Mouse (Mus musculus) forebrain, embryonic 10.5 days (tissue): Measurements from ENCODE around the gene Tram2. TPM values are rescaled to one million over a fixed set of nuclear protein-coding genes. Genes with fewer than 3 reads are reported as not detected.
A peak's percentile ranks its signal among the peaks of the same experiment; 100 is the strongest.

Experiments used
- DNase-seq: peaks from one replicate; pipeline ENCODE4 v3.0.0-alpha.2; 2017; ENCODE audit warnings: low spot score; ENCODE audit errors: extremely low spot score
- H3K27ac ChIP-seq: fragments of 300-500 bp; sonication (generic); 2 replicates; pipeline ENCODE4 v1.5.1; 2016; ENCODE audit warnings: mild to moderate bottlenecking
- H3K27me3 ChIP-seq: fragments of 300-500 bp; sonication (generic); 2 replicates; pipeline ENCODE4 v1.6.1; 2016; ENCODE audit warnings: mild to moderate bottlenecking; ENCODE audit not compliant: poor library complexity, severe bottlenecking
- H3K36me3 ChIP-seq: fragments of 300-500 bp; sonication (generic); replicated peaks from 2 replicates; pipeline ENCODE4 v1.6.1; 2016; ENCODE audit warnings: mild to moderate bottlenecking, moderate library complexity
- H3K4me1 ChIP-seq: fragments of 300-500 bp; sonication (generic); 2 replicates; pipeline ENCODE4 v1.6.1; 2016
- H3K4me3 ChIP-seq: fragments of 300-500 bp; sonication (generic); 2 replicates; pipeline ENCODE4 v1.5.1; 2016; ENCODE audit warnings: mild to moderate bottlenecking, moderate library complexity
- H3K9me3 ChIP-seq: fragments of 300-500 bp; sonication (generic); 2 replicates; pipeline ENCODE4 v1.6.1; 2016; ENCODE audit warnings: mild to moderate bottlenecking, moderate library complexity
- WGBS: fragments of 180-500 bp; shearing (Covaris S2); methylation state at CpG from one replicate; pipeline ENCODE4 v1.1.7; 2016; 5-methylcytosine and 5-hydroxymethylcytosine counted together
- polyA plus RNA-seq: library from polyadenylated mRNA; unstranded; fragments of >200 nt; fragmentation: Nextera tagmentation; extraction: Ambion mirVana; gene quantifications from 2 replicates; pipeline ENCODE4 v1.2.1, GENCODE M21; 2016

Gene Tram2
- polyA plus RNA-seq, 1 experiment from 2014 or later = 5.6 TPM

DNA sequence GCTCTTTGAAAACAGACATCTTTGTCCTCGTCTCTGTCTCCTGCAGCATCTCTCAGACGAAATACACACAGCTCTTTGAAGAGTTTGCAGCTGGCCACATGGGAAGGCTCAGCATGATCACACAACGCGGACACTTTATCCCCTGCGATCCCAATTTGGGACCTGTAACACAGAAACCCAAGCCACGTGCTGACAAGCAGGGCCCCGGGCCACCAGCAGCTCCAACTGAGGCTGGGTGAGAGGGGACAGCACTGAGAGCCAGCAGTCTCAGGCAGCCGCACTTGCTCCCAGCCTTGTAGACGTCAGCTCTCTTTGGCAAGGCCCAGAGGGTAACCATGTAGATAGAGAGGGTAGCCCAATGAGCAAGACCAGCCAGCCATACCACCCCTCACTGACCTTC lies 26.0 kb downstream of the Tram2 start:
- Histone ChIP-seq H3K36me3 (peaks cover 4% of the 10 kb centered on the region), H3K9me3 (no peaks in the 10 kb centered on the region), H3K4me1 (peaks cover 26% of the 10 kb centered on the region), H3K27ac (peak overlapping the region; percentile 66), H3K27me3 (no peaks in the 10 kb centered on the region), H3K4me3 (no peak overlapping the region)
- WGBS = 83% methylated on average over 9 of the region's 9 CpGs
- DNase-seq = no peak

DNA sequence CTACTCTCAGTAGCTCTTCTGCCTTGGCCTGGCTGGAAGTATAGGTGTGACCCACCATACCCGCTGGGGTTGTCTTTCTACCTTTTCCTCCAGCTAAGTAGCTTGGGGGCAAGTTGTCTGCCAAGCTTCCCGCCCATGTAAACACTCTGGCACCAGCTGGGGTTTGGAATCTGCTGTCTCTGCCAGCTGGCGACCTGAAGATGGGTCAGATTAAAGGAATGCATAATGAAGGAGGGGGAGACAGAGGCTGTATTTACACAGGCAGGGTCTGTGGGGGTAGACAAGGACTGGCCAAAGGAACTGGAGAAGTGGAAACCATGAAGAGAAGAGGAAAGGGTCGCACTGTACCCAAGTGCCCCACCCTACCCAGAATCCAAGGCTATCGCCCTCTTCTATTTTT lies 26.4 kb downstream of the Tram2 start:
- Histone ChIP-seq H3K9me3 (no peaks in the 10 kb centered on the region), H3K4me1 (peaks cover 26% of the 10 kb centered on the region), H3K27me3 (no peaks in the 10 kb centered on the region), H3K27ac (peak overlapping the region; percentile 66; the same call in 1 of the 2 replicates), H3K36me3 (peaks cover 2% of the 10 kb centered on the region; the same call in 1 of the 2 replicates), H3K4me3 (no peak overlapping the region)
- WGBS = 59% methylated on average over 5 of the region's 5 CpGs
- DNase-seq = no peak

DNA sequence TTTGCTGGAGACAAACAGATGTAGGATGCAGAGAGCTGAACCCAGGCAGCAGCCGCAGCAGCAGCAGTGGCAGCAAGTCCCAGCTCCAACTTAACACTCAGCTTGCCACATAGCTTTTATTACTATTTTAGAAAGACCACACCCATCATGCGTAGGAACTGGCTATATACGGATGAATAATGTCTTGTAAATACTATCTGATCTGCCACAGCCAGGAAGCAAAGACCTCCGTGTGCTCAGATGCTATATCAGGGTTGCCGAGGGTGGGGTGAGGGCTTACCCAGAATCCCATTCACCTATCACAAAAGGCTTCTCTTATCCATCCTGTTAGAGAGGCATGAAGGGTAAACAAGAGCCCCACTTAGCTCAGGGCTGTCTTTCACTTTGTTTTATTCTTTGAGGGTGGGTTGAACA lies 26.9 kb downstream of the Tram2 start:
- peaks cover 2% of the 10 kb centered on the region; the same call in 1 of the 2 replicates for H3K36me3 ChIP-seq
- no peaks in the 10 kb centered on the region for H3K27me3 ChIP-seq
- no peak overlapping the region for H3K4me3 ChIP-seq
- H3K27ac ChIP-seq = peak overlapping the region; percentile 66
- H3K4me1 ChIP-seq = peaks cover 26% of the 10 kb centered on the region
- DNase-seq = no peak
- WGBS = 68% methylated on average over 5 of the region's 5 CpGs
- H3K9me3 ChIP-seq = no peaks in the 10 kb centered on the region

DNA sequence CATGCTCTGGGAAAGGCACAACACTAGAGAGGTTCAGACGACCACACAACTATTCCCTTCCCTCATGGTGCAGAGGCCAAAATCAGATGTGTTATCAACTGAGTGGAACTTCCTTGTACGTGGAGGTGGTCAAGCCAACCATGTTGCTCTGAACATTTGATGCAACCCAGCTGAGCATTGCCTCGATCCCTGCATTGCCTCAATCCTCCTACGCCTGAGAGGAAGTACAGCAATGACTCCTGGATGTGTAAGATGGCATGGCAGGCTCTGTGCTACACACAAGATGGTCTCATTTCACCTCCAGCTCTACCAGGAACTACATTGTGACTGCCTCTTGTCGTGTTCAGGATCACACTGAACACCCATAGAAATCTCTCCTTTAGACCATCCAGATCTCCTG lies 30.0 kb downstream of the Tram2 start:
- Histone ChIP-seq H3K27me3 (no peaks in the 10 kb centered on the region), H3K36me3 (no peaks in the 10 kb centered on the region; the same call in 1 of the 2 replicates), H3K4me1 (peaks cover 26% of the 10 kb centered on the region), H3K27ac (no peak overlapping the region), H3K9me3 (no peaks in the 10 kb centered on the region), H3K4me3 (no peak overlapping the region)
- WGBS = 86% methylated on average over 5 of the region's 5 CpGs
- no peak for DNase-seq

DNA sequence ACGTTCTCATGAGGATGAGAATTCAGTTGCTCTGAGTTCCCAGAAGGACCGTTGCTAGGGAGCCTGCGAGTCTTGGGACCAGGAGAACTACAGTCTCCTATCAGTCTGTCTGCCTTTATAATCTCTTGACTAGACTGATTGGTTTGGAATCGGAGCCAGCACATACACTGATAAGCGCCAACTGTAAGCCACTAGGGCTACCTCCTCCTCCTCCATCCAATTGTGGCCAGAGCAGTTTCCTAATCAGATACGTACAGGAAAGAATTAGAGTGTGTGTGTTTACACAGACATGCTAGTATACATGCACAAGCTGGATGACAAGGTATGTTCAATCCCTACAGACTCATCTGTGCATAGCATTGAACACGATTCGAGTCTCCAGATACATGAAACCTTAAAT lies 30.6 kb downstream of the Tram2 start:
- Histone ChIP-seq H3K9me3 (no peaks in the 10 kb centered on the region), H3K4me3 (no peak overlapping the region), H3K27ac (no peak overlapping the region), H3K4me1 (peaks cover 23% of the 10 kb centered on the region), H3K36me3 (no peaks in the 10 kb centered on the region; the same call in 1 of the 2 replicates), H3K27me3 (no peaks in the 10 kb centered on the region)
- WGBS = 92% methylated on average over 8 of the region's 8 CpGs
- no peak for DNase-seq

DNA sequence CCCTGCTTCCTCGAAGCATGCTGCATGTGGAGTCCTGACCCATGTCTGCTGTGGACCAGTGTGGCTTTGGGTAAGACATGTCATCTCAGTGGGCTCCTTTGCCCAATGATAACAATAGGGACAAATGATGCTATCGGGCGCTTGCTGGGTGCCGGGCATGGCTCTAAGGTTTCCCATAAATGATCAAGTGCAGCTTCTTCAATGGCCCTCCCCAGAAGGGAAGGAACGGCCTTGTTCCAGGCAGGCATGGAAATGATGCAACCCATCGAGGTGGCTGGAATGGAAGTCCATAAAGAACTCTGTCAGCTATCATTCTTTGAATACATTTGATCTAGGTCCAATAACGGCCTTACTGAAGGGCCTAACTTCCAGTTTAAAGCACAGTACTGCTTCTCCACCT lies 36.6 kb downstream of the Tram2 start:
- H3K4me3 ChIP-seq = no peak overlapping the region
- no peaks in the 10 kb centered on the region for H3K27me3 ChIP-seq
- DNase-seq = no peak
- peaks cover 8% of the 10 kb centered on the region for H3K4me1 ChIP-seq
- H3K36me3 ChIP-seq = no peaks in the 10 kb centered on the region
- no peak overlapping the region for H3K27ac ChIP-seq
- WGBS = 92% methylated on average over 7 of the region's 7 CpGs
- H3K9me3 ChIP-seq = no peaks in the 10 kb centered on the region

DNA sequence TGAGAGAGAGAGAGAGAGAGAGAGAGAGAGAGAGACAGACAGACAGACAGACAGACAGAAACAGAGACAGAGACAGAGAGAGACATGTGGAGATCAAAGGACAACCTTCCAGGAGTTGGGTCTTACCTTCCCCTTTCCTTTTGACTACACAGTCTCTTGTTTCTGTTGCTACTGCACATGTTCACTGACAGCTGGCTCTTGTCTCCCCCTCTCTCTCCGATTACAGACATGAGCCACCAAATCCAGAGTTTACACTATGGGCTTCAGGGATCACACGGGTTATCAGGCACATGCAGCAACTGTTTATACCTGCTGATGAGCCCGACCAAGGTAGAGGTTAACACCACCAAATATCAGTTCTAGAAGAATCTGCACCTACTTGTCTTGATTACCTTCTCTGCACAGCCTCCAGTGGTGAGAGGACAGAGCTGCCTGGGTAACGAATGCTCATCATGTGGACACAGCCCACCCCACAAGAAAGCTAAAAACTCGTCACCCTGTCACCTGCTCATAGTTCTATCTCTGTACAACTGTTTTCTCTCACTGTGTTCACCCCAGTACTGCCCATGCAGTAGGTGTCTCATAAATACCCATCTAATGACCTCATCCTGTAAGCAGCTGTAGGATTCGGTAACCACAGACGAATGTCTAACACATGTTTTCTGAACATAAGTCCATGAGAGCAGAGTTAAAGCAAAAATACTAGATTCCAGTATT lies 38.3 kb downstream of the Tram2 start:
- DNase-seq = no peak
- WGBS = 88% methylated on average over 7 of the region's 7 CpGs
- H3K4me3 ChIP-seq = no peak overlapping the region
- H3K36me3 ChIP-seq = 0 out of 2 replicates have a peak, but pooled peaks cover 4% of the 10 kb centered on the region
- peaks cover 8% of the 10 kb centered on the region for H3K4me1 ChIP-seq
- H3K27me3 ChIP-seq = no peaks in the 10 kb centered on the region
- H3K27ac ChIP-seq = no peak overlapping the region
- H3K9me3 ChIP-seq = no peaks in the 10 kb centered on the region

DNA sequence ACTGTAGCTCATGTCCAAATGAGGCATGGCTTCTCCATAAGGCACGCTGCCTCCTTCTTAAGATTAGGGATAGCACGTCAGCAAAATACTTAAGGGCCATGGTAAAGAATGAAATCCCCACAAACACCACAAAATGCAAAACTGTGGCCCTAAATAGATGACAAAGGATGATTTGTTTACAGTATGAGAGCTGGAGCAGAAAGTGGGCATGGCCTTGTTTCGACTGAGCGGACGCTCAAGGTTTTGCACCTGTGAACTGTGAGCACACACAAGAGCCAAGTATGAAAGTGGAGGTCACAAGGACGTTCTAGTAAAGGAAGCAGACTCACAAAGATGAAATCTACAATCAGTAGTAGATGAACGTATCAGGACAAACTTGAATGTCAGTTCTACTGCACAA lies 38.9 kb downstream of the Tram2 start:
- WGBS = 91% methylated on average over 7 of the region's 7 CpGs
- H3K27me3 ChIP-seq = no peaks in the 10 kb centered on the region
- H3K9me3 ChIP-seq = no peaks in the 10 kb centered on the region
- H3K4me1 ChIP-seq = peaks cover 8% of the 10 kb centered on the region
- no peak overlapping the region for H3K27ac ChIP-seq
- H3K36me3 ChIP-seq = peaks cover 5% of the 10 kb centered on the region; the same call in 1 of the 2 replicates
- no peak for DNase-seq
- H3K4me3 ChIP-seq = no peak overlapping the region

DNA sequence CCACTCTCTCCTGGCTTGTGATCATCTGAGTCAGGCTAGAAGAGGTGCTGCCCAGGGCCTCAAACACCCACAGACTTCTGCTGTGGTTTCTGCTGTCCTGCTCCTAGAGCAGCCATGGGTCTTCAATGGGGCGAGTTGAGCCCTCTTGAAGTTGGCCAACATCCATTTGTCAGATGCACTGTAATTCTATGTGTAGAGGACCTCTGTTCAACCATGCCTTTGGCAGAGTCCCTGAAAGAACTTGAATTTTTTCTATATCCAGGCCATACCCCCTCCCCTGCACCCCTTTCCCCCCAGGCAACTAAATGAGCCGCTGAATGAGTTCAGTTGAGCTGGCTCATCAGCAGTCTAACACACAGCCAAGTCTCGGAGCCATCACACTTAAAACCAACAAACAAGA lies 39.5 kb downstream of the Tram2 start:
- Histone ChIP-seq H3K27me3 (no peaks in the 10 kb centered on the region), H3K9me3 (no peaks in the 10 kb centered on the region), H3K27ac (no peak overlapping the region), H3K36me3 (peaks cover 9% of the 10 kb centered on the region; the same call in 1 of the 2 replicates), H3K4me1 (peaks cover 8% of the 10 kb centered on the region), H3K4me3 (no peak overlapping the region)
- WGBS = 90% methylated on average over 3 of the region's 3 CpGs
- DNase-seq = no peak

DNA sequence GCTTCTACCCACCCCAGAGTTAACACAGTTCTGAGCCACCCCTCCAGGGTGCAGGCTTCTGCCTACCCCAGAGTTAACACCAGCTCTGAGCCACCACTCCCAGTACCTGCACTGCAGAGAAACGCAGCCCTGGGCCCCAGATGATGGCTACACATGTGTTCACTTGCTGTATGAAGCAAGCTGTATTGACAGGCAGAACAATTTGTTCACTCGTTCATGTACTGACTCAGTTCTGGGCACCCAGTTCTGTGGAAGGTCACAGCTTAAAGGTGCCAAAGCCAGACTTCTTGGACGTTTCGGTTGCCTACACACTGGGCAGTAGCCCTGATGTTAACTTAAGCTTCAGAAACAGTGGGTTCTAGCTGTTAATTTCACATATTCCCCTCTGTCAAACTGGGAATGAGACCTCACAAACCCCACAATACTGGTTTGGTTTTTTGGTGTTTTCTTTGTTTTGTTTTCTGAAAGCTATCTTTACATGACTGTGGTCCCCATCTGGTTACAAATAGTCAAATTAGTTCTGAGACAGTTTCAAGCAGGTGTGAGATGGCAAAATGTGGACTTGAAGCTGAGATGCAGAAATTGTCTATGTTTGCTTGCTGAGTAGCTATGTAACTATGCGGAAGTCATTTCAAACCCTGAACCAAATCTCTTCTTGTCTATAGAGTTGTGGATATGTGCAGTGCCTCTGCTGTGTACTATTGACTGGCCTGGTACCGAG lies 41.0 kb downstream of the Tram2 start:
- no peaks in the 10 kb centered on the region for H3K9me3 ChIP-seq
- no peak overlapping the region for H3K4me3 ChIP-seq
- no peak overlapping the region for H3K27ac ChIP-seq
- H3K4me1 ChIP-seq = peaks cover 13% of the 10 kb centered on the region
- DNase-seq = no peak
- 89% methylated on average over 6 of the region's 6 CpGs for WGBS
- peaks cover 9% of the 10 kb centered on the region; the same call in 1 of the 2 replicates for H3K36me3 ChIP-seq
- H3K27me3 ChIP-seq = no peaks in the 10 kb centered on the region

DNA sequence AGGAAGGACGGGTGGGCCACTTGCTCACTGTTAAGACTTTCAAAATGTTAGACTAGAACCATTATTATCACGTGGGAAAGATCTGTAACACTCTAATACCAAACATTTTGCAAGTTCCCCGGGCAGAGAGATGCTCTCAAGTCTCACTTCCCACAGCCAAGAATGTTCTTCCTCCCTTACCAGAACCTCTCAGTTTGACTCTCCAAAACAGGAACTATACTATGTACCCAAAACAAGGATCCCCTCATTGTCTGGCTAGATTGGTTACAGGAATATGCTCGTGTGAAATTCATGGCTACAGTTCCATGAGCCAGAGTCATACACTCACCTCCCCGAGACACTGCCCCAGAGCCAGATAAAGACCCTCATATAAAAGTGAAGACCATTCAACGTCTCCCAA lies 43.2 kb downstream of the Tram2 start:
- peaks cover 9% of the 10 kb centered on the region; the same call in 1 of the 2 replicates for H3K36me3 ChIP-seq
- WGBS = 87% methylated on average over 6 of the region's 6 CpGs
- no peak overlapping the region for H3K4me3 ChIP-seq
- no peak for DNase-seq
- H3K9me3 ChIP-seq = no peaks in the 10 kb centered on the region
- H3K27me3 ChIP-seq = no peaks in the 10 kb centered on the region
- H3K27ac ChIP-seq = no peak overlapping the region
- H3K4me1 ChIP-seq = peaks cover 9% of the 10 kb centered on the region

DNA sequence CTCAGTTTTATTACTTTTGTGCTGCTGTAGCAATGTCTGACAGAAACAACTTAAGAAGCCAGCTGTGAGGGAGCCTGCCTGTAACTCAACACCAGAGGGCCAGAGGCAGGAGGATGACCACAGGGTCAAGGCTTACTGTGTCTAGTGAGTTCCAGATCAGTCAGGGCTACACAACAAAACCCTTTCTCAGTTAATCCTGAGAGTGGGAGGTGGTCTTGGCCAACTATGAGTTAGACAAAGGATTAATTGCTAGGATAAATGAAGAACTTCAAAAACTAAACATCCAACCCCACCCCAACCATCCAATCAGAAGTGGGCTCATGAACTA lies 45.3 kb downstream of the Tram2 start:
- H3K4me3 ChIP-seq = no peak overlapping the region
- peaks cover 9% of the 10 kb centered on the region; the same call in 1 of the 2 replicates for H3K36me3 ChIP-seq
- H3K27ac ChIP-seq = no peak overlapping the region
- DNase-seq = no peak
- H3K27me3 ChIP-seq = no peaks in the 10 kb centered on the region
- peaks cover 5% of the 10 kb centered on the region for H3K4me1 ChIP-seq
- H3K9me3 ChIP-seq = no peaks in the 10 kb centered on the region; the same call in 1 of the 2 replicates

DNA sequence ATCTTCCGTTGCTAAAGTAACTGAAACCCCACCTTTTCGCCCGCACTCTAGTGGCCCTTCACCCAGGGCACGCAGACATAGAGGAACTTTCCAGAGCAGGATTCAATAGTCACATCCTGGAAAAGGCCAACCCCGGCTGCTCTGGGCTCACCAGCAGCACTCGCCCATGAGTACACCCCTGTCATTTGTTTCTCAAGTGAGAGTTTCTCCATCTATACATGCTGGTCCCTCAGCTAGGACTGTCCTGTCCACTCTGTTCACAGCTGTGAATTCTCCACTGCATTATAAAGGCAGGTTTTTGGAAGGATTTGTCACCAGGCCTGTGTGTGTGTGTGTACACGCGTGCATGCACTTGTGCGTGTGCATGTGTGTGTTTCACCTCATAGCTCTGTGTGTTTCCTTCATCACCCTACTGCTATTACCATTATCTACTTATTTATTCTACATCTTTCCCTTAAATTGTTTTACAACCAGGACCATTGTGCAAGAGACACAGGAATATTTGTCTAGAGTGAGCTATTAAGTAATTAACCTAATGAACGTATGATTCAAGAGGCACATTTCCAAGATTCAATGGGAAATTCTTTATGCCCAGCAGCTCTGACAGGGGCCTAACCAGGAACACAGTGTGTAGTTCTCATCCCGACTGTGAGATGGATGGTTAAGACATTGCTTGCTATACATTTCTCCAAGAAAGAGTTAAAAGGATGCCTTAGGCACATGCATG lies 45.8 kb downstream of the Tram2 start:
- Histone ChIP-seq H3K27me3 (no peaks in the 10 kb centered on the region), H3K9me3 (no peaks in the 10 kb centered on the region; the same call in 1 of the 2 replicates), H3K27ac (no peak overlapping the region), H3K4me1 (peaks cover 5% of the 10 kb centered on the region), H3K36me3 (peaks cover 9% of the 10 kb centered on the region; the same call in 1 of the 2 replicates), H3K4me3 (no peak overlapping the region)
- WGBS = 91% methylated on average over 11 of the region's 11 CpGs
- DNase-seq = no peak
